Mouse (Mus musculus) CH12.LX (cell line): Measurements from ENCODE around the gene Hoxc5. TPM values are rescaled to one million over a fixed set of nuclear protein-coding genes. Genes with fewer than 3 reads are reported as not detected.

Experiments used
- DNase-seq: peaks from one replicate; pipeline ENCODE4 v3.0.0-alpha.2; 2013; ENCODE audit errors: extremely low read depth
- H3K27ac ChIP-seq: 2 replicates; pipeline ENCODE4 v1.5.1; 2012; ENCODE audit warnings: low read depth, mild to moderate bottlenecking, control low read depth, moderate library complexity; ENCODE audit not compliant: insufficient read depth
- H3K27me3 ChIP-seq: replicated peaks from 2 replicates; pipeline ENCODE3; 2012; ENCODE audit warnings: inconsistent platforms
- H3K36me3 ChIP-seq, 2 experiments: replicated peaks in 1 of 2; 2 replicates each; pipeline versions ENCODE3 to v1.6.1; 2012; ENCODE audit warnings: inconsistent platforms in 1 of 2, low read length in 1 of 2, mild to moderate bottlenecking in 1 of 2, mixed read lengths in 1 of 2, moderate library complexity in 1 of 2; ENCODE audit not compliant: control insufficient read depth in 1 of 2, insufficient read depth in 1 of 2
- H3K4me1 ChIP-seq, 2 experiments: 2 replicates each; pipeline ENCODE4 v1.6.1; 2012; ENCODE audit warnings: inconsistent platforms in 1 of 2, moderate library complexity in 1 of 2; ENCODE audit not compliant: insufficient read depth in 2 of 2, control insufficient read depth in 1 of 2
- H3K4me2 ChIP-seq: 2 replicates; pipeline ENCODE4 v1.6.1; 2012; ENCODE audit warnings: low read depth, mild to moderate bottlenecking, control low read depth; ENCODE audit not compliant: poor library complexity, insufficient read depth, severe bottlenecking
- H3K4me3 ChIP-seq, 3 experiments: fragments of 150-350 bp in 1 of 3; sonication (generic) in 1 of 3; replicated peaks in 1 of 3; 2 replicates each; pipeline versions ENCODE3 to v1.5.1; 2011 to 2012; ENCODE audit warnings: low read depth in 2 of 3, low read length in 2 of 3, mild to moderate bottlenecking in 2 of 3, moderate library complexity in 2 of 3, control low read depth in 1 of 3, improper control_type of control experiment in 1 of 3, inconsistent platforms in 1 of 3, mixed read lengths in 1 of 3; ENCODE audit not compliant: poor library complexity in 1 of 3
- H3K79me2 ChIP-seq: replicated peaks from 2 replicates; pipeline ENCODE4 v1.6.1; 2012; ENCODE audit warnings: mild to moderate bottlenecking, moderate library complexity; ENCODE audit not compliant: control insufficient read depth, poor library complexity, insufficient read depth, severe bottlenecking; ENCODE audit errors: extremely low read depth
- H3K9ac ChIP-seq: 2 replicates; pipeline ENCODE4 v1.6.1; 2012; ENCODE audit warnings: low read depth, mild to moderate bottlenecking, control low read depth, moderate library complexity; ENCODE audit not compliant: insufficient read depth
- H3K9me3 ChIP-seq: replicated peaks from 2 replicates; pipeline ENCODE3; 2012; ENCODE audit warnings: low read length, inconsistent platforms, mixed read lengths
- CHD1 ChIP-seq: IDR thresholded peaks from 2 replicates; pipeline ENCODE4 v1.6.1; 2012; ENCODE audit warnings: low read depth, low read length, improper control_type of control experiment, inconsistent platforms
- CHD2 ChIP-seq: IDR thresholded peaks from 2 replicates; pipeline ENCODE4 v1.6.1; 2011; ENCODE audit warnings: low read length, improper control_type of control experiment
- E2F4 ChIP-seq: IDR thresholded peaks from 2 replicates; pipeline ENCODE4 v1.6.1; 2011; ENCODE audit warnings: low read depth, low read length, improper control_type of control experiment; ENCODE audit not compliant: insufficient replicate concordance
- GABPA ChIP-seq: IDR thresholded peaks from 2 replicates; pipeline ENCODE4 v1.6.1; 2012; ENCODE audit warnings: low read depth, low read length, improper control_type of control experiment, inconsistent platforms; ENCODE audit not compliant: insufficient replicate concordance
- MAX ChIP-seq: IDR thresholded peaks from 2 replicates; pipeline ENCODE4 v1.6.1; 2011; ENCODE audit warnings: low read length, improper control_type of control experiment
- MXI1 ChIP-seq: IDR thresholded peaks from 2 replicates; pipeline ENCODE4 v1.6.1; 2011; ENCODE audit warnings: mild to moderate bottlenecking, low read depth, low read length, improper control_type of control experiment
- NELFE ChIP-seq: IDR thresholded peaks from 2 replicates; pipeline ENCODE4 v1.6.1; 2011; ENCODE audit warnings: low read depth, low read length, improper control_type of control experiment
- PAX5 ChIP-seq: IDR thresholded peaks from 2 replicates; pipeline ENCODE4 v1.6.1; 2012; ENCODE audit warnings: low read length, inconsistent platforms, mixed read lengths
- SMC3 ChIP-seq: IDR thresholded peaks from 2 replicates; pipeline ENCODE4 v1.6.1; 2011; ENCODE audit warnings: low read depth, low read length, improper control_type of control experiment
- TBP ChIP-seq: conservative IDR thresholded peaks from 2 replicates; pipeline ENCODE4 v1.6.1; 2011; ENCODE audit warnings: low read depth, low read length, improper control_type of control experiment
- UBTF ChIP-seq: IDR thresholded peaks from 2 replicates; pipeline ENCODE4 v1.6.1; 2012; ENCODE audit warnings: low read depth, mild to moderate bottlenecking, inconsistent platforms, low read length, improper control_type of control experiment, moderate library complexity
- ZC3H11A ChIP-seq: IDR thresholded peaks from 2 replicates; pipeline ENCODE4 v1.6.1; 2012; ENCODE audit warnings: low read depth, mild to moderate bottlenecking, inconsistent platforms, low read length, improper control_type of control experiment
- ZMIZ1 ChIP-seq: IDR thresholded peaks from 2 replicates; pipeline ENCODE4 v1.6.1; 2012; ENCODE audit warnings: low read depth, mild to moderate bottlenecking, inconsistent platforms, low read length, improper control_type of control experiment
- ZNF384 ChIP-seq: IDR thresholded peaks from 2 replicates; pipeline ENCODE4 v1.6.1; 2012; ENCODE audit warnings: low read depth, low read length, improper control_type of control experiment, inconsistent platforms
- dilution Hi-C: fragments of 300-500 bp; cut with MboI; formaldehyde crosslinking; loops from 2 replicates; pipeline ENCODE4 v1.14.3; 2020; ENCODE audit warnings: low sequenced_read_pairs; ENCODE audit not compliant: extremely low pct_unique_long_range_greater_than_20kb, extremely low pct_ligation_motif_present
- in situ Hi-C: fragments of 300-500 bp; cut with MboI; formaldehyde crosslinking; loops from 3 replicates; pipeline ENCODE4 v1.14.3; 2019; ENCODE audit warnings: low sequenced_read_pairs, low pct_ligation_motif_present, low pct_unique_long_range_greater_than_20kb, mixed read lengths
- polyA plus RNA-seq: library from polyadenylated mRNA; unstranded; fragments of >175 nt; gene quantifications from 2 replicates; pipeline ENCODE4 v1.2.1, GENCODE M21; 2012; ENCODE audit warnings: low read depth; ENCODE audit not compliant: insufficient read length
- total RNA-seq, 2 experiments: library from RNA; depleted of rRNA; stranded (reverse); fragments of 300-350 nt in 1 of 2; fragments of >200 nt in 1 of 2; gene quantifications; 2 replicates each; pipeline ENCODE4 v1.2.3; 2012 to 2014

Gene Hoxc5
- total and polyA plus RNA-seq, 3 experiments, result 0.15 to 0.16 TPM; not detected in 1

- H3K9me3 ChIP-seq, result no peaks in the 10 kb centered on the region
Measured at GRCm38 (mm10) chr15:103037579-103037978, 70.3 kb downstream of the Hoxc5 start.

DNA sequence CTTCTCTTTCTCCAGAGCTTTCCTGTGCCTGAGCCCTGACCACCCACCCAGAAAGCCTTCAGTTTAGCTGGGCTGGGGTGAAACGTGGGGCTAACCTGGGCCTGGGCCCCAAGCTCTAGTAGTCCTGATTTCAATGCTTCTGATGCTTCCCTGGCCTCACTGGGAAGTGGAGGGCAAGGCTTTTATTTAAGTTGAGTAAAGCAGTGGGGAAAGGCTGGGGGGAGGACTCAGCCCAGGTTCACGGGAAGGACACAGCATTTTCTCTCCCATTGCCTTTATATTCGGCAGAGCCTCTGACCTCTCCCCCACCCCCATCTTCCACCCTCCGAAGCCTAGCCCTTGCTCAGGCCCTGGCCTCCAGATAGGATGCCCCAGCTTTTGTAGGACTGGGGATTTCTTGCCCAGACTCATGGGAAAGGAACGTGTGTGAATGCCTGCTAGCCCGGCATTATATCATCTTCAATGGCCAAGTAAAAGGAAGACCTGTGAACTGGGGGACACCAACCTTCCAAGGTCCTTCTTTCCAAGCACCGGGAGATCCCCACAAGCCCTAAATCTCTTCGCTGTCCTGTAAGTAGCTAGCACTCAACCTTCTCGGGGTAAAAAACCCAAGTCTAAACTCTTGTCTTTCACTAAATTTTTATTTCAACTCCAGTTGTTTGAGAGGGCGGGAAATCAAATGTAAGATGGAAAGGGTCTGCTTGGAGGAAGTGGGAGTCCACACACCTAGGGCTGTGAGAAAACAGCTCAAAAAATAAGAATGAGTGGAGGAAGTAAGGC is 71.6 kb downstream of the Hoxc5 start:
- no peak overlapping the region for H3K9ac ChIP-seq
- no peak overlapping the region for H3K27ac ChIP-seq
- dilution Hi-C loops (no loop called here), in situ Hi-C loops (no loop called here)
- peaks cover 0 to 48% of the 10 kb centered on the region in 2 experiments for H3K36me3 ChIP-seq
- no peak overlapping the region for H3K4me2 ChIP-seq
- H3K27me3 ChIP-seq, result no peaks in the 10 kb centered on the region
- H3K4me1 ChIP-seq, result peaks cover 0 to 50% of the 10 kb centered on the region in 2 experiments; a peak in 2 of 4 replicates
- DNase-seq, result no peak
- no peak overlapping the region for H3K4me3 ChIP-seq
- H3K79me2 ChIP-seq, result peaks cover 5% of the 10 kb centered on the region
- no peaks in the 10 kb centered on the region for H3K9me3 ChIP-seq
- TF ChIP-seq CHD2 (no peak), ZMIZ1 (no peak), E2F4 (no peak), PAX5 (no peak), ZC3H11A (no peak), GABPA (no peak), TBP (no peak), MAX (no peak), NELFE (no peak)

More at GRCm38 (mm10) chr15:103037579-103037978, 70.3 kb downstream of the Hoxc5 start:
- Histone ChIP-seq H3K36me3 (peaks cover 0 to 42% of the 10 kb centered on the region in 2 experiments), H3K79me2 (peaks cover 5% of the 10 kb centered on the region), H3K27ac (no peak overlapping the region), H3K27me3 (no peaks in the 10 kb centered on the region), H3K4me1 (peaks cover 0 to 60% of the 10 kb centered on the region in 2 experiments; a peak in 2 of 4 replicates)
- peak; percentile 57; the same call in 1 of the 2 replicates for TF ChIP-seq ZNF384
- no peak for TF ChIP-seq CHD1
- TF ChIP-seq PAX5, result no peak
- no peak for TF ChIP-seq SMC3
- no peak for TF ChIP-seq MXI1
- TF ChIP-seq UBTF, result no peak
- TF ChIP-seq, all 38 proteins: peak for 1
- DNase-seq, result no peak
- in situ Hi-C loops (no loop called here), dilution Hi-C loops (no loop called here)
- no peak overlapping the region for H3K9ac ChIP-seq
- no peak overlapping the region for H3K4me2 ChIP-seq
- H3K4me3 ChIP-seq, result no peak overlapping the region
